Mouse (Mus musculus) kidney, embryonic 15.5 days (tissue): ENCODE measurements at regions not wholly inside any gene's neighbourhood (a gene's known extent, or its start where the extent isn't known, plus 50 kb on each side); places are given as distances from the start of the nearest gene placed in this dataset.
"Not testable (repeated sequence)": the region's sequence is repeated elsewhere in the genome, so short reads cannot be mapped to it uniquely, and the experiment has no call there.

ENCODE experiments used
- ATAC-seq: fragments of 200-750 bp; cut with Nextera tagmentation; replicated peaks from 2 replicates; pipeline ENCODE4 v1.8.0; 2017; ENCODE audit warnings: moderate TSS enrichment; ENCODE audit not compliant: low FRiP score
- H3K27ac ChIP-seq: fragments of 300-500 bp; sonication (generic); 2 replicates; pipeline ENCODE4 v1.5.1; 2015; ENCODE audit warnings: mild to moderate bottlenecking, inconsistent platforms
- H3K27me3 ChIP-seq: fragments of 300-500 bp; sonication (generic); 2 replicates; pipeline ENCODE4 v1.6.1; 2015; ENCODE audit warnings: inconsistent platforms
- H3K36me3 ChIP-seq: fragments of 300-500 bp; sonication (generic); 2 replicates; pipeline ENCODE4 v1.6.1; 2015; ENCODE audit warnings: inconsistent platforms
- H3K4me1 ChIP-seq: fragments of 300-500 bp; sonication (generic); 2 replicates; pipeline ENCODE4 v1.6.1; 2015; ENCODE audit warnings: inconsistent platforms
- H3K4me2 ChIP-seq: fragments of 300-500 bp; sonication (generic); 2 replicates; pipeline ENCODE4 v1.6.1; 2015; ENCODE audit warnings: moderate library complexity, mild to moderate bottlenecking, inconsistent platforms
- H3K4me3 ChIP-seq: fragments of 300-500 bp; sonication (generic); replicated peaks from 2 replicates; pipeline ENCODE4 v1.5.1; 2015; ENCODE audit warnings: mild to moderate bottlenecking, inconsistent platforms
- H3K9ac ChIP-seq: fragments of 300-500 bp; sonication (generic); 2 replicates; pipeline ENCODE4 v1.6.1; 2015; ENCODE audit warnings: mild to moderate bottlenecking, inconsistent platforms
- H3K9me3 ChIP-seq: fragments of 300-500 bp; sonication (generic); replicated peaks from 2 replicates; pipeline ENCODE4 v1.6.1; 2016; ENCODE audit warnings: inconsistent platforms
- WGBS: fragments of 180-500 bp; shearing (Covaris S2); methylation state at CpG from one replicate; pipeline ENCODE4 v1.1.7; 2015; ENCODE audit warnings: mixed read lengths; 5-methylcytosine and 5-hydroxymethylcytosine counted together

GRCm38 (mm10) chr2:8877855-8878254, 1003.2 kb upstream of the 4930412O13Rik start:
- Histone ChIP-seq H3K4me1 (no peaks in the 10 kb centered on the region), H3K27me3 (no peaks in the 10 kb centered on the region), H3K4me3 (no peak overlapping the region), H3K9me3 (no peaks in the 10 kb centered on the region), H3K4me2 (no peak overlapping the region), H3K9ac (no peak overlapping the region), H3K36me3 (no peaks in the 10 kb centered on the region), H3K27ac (no peak overlapping the region)
- no peak for ATAC-seq
- WGBS = 56% methylated on average over 3 of the region's 3 CpGs

DNA sequence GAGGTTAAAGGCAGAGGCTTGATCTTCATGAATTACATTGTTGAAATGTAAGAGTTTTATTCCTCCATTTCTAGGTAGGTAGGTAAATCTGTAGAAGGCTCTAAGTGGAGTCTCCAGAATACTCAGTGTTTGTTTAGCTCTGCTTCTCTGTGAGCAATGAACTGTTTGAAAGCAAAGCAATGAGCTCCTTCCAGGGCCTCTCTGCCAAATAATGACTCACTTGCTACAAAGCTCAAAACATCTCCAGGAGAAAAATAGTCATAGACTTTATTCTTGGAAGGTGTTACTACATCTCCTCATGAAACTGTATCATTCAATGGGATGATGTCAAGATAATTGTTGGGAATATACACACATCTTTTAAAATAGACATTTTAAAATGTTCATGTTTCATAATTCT, 968.6 kb upstream of the 4930412O13Rik start:
- Histone ChIP-seq H3K4me2 (no peak overlapping the region), H3K36me3 (no peaks in the 10 kb centered on the region), H3K9ac (no peak overlapping the region), H3K4me1 (no peaks in the 10 kb centered on the region), H3K4me3 (no peak overlapping the region), H3K27ac (no peak overlapping the region), H3K27me3 (no peaks in the 10 kb centered on the region), H3K9me3 (no peaks in the 10 kb centered on the region)
- no peak for ATAC-seq

GRCm38 (mm10) chr2:8924856-8925255, 956.2 kb upstream of the 4930412O13Rik start:
- H3K36me3 ChIP-seq = no peaks in the 10 kb centered on the region
- H3K9me3 ChIP-seq = no peaks in the 10 kb centered on the region
- no peak overlapping the region for H3K9ac ChIP-seq
- H3K4me1 ChIP-seq = no peaks in the 10 kb centered on the region
- no peak overlapping the region for H3K4me2 ChIP-seq
- no peaks in the 10 kb centered on the region for H3K27me3 ChIP-seq
- H3K27ac ChIP-seq = no peak overlapping the region
- 89% methylated on average over 2 of the region's 2 CpGs for WGBS
- no peak overlapping the region for H3K4me3 ChIP-seq
- ATAC-seq = no peak

DNA sequence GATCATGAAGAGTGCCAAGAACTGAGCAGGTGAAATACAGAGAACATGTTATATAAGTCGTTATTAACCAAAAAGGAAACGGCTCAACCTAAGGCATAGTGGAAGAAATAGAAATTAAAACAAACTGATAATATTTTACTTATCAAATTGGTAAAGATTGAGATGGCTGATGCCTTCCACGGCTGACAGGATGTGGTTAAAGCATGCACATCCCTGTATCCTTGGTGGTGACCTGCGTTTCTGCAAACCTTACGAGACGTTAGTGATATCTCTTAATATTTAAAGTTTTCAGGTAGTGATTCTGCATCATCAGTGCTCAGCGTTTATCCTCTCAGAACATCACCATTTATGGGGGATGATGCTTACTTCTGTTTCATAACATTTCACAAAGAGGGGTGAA, 939.5 kb upstream of the 4930412O13Rik start:
- Histone ChIP-seq H3K9ac (no peak overlapping the region), H3K36me3 (no peaks in the 10 kb centered on the region), H3K4me3 (no peak overlapping the region), H3K27me3 (no peaks in the 10 kb centered on the region), H3K4me2 (no peak overlapping the region), H3K9me3 (no peaks in the 10 kb centered on the region), H3K4me1 (no peaks in the 10 kb centered on the region), H3K27ac (no peak overlapping the region)
- no peak for ATAC-seq
- WGBS = 91% methylated on average over 7 of the region's 7 CpGs

- Histone ChIP-seq H3K27ac (no peak overlapping the region), H3K9me3 (no peaks in the 10 kb centered on the region), H3K4me2 (no peak overlapping the region), H3K9ac (no peak overlapping the region), H3K4me3 (no peak overlapping the region), H3K27me3 (no peaks in the 10 kb centered on the region), H3K36me3 (no peaks in the 10 kb centered on the region), H3K4me1 (no peaks in the 10 kb centered on the region)
- 85% methylated on average over 5 of the region's 5 CpGs for WGBS
- ATAC-seq = no peak
Measured at GRCm38 (mm10) chr2:8958938-8959337, 922.1 kb upstream of the 4930412O13Rik start.

- Histone ChIP-seq H3K4me1 (no peaks in the 10 kb centered on the region), H3K4me2 (no peak overlapping the region), H3K9ac (no peak overlapping the region), H3K9me3 (no peaks in the 10 kb centered on the region), H3K27ac (no peak overlapping the region), H3K36me3 (no peaks in the 10 kb centered on the region), H3K27me3 (no peaks in the 10 kb centered on the region), H3K4me3 (no peak overlapping the region)
- WGBS = 96% methylated on average over 1 of the region's 1 CpGs
- no peak for ATAC-seq
Measured at GRCm38 (mm10) chr2:8964952-8965668, 915.9 kb upstream of the 4930412O13Rik start.

- Histone ChIP-seq H3K27me3 (no peaks in the 10 kb centered on the region), H3K9me3 (no peaks in the 10 kb centered on the region), H3K9ac (no peak overlapping the region), H3K4me2 (no peak overlapping the region), H3K4me1 (no peaks in the 10 kb centered on the region), H3K27ac (no peak overlapping the region), H3K4me3 (no peak overlapping the region), H3K36me3 (no peaks in the 10 kb centered on the region)
- ATAC-seq = peak; percentile 86
- 39% methylated on average over 6 of the region's 6 CpGs for WGBS
Measured at GRCm38 (mm10) chr2:8975635-8976034, 905.4 kb upstream of the 4930412O13Rik start.

GRCm38 (mm10) chr2:9012326-9012725, 868.7 kb upstream of the 4930412O13Rik start:
- Histone ChIP-seq H3K27me3 (no peaks in the 10 kb centered on the region), H3K27ac (no peak overlapping the region), H3K4me1 (no peaks in the 10 kb centered on the region), H3K36me3 (no peaks in the 10 kb centered on the region), H3K4me3 (no peak overlapping the region), H3K9me3 (no peaks in the 10 kb centered on the region), H3K9ac (no peak overlapping the region), H3K4me2 (no peak overlapping the region)
- WGBS = 72% methylated on average over 2 of the region's 2 CpGs
- no peak for ATAC-seq

DNA sequence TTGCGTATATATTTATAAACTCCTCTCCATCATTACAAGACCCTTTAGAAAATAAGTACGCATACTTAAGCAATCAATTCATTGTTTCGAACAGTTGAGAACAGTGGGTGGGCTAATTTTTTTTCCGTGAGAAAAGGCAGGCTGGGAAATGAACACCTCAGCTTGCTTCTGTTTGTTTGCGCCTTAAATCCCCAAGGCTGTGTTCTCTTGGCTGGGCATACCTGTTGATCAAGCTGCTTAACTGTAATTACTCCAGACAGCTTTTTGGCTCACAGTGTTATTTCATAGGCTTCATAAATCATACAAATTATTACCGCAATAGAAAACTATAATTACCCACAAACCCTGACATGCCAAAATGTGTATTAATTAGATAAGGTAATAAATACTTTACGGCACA, 848.0 kb upstream of the 4930412O13Rik start:
- Histone ChIP-seq H3K27me3 (no peaks in the 10 kb centered on the region), H3K4me1 (no peaks in the 10 kb centered on the region), H3K4me2 (no peak overlapping the region), H3K9me3 (no peaks in the 10 kb centered on the region), H3K4me3 (no peak overlapping the region), H3K36me3 (no peaks in the 10 kb centered on the region), H3K9ac (no peak overlapping the region), H3K27ac (no peak overlapping the region)
- 86% methylated on average over 7 of the region's 7 CpGs for WGBS
- ATAC-seq = no peak

DNA sequence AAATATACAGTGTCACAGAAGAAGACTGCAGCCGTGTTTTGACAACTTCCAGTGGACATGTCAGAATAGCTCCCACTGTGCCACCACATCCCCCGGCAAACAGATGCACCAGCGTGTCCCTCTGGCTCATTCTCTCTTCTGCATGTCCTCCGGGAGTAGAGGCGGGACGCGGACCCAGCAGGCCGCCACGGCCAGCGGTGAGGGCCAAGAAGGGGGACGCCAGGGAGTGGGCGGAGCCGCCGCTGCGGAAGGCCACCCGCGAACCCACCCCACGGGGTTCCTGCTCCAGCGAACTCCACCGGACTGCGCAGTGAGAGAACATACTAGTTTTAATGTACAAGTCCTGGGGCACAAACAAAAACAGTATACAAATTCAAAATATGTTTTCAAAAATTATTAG, 838.7 kb upstream of the 4930412O13Rik start:
- not testable (repeated sequence) for H3K36me3 ChIP-seq, H3K4me1 ChIP-seq, H3K27ac ChIP-seq, H3K27me3 ChIP-seq, H3K9ac ChIP-seq, ATAC-seq, H3K4me3 ChIP-seq, H3K9me3 ChIP-seq
- H3K4me2 ChIP-seq = 0 out of 2 replicates have a peak overlapping the region, but pooled peaks have one; percentile 14
- WGBS = 68% methylated on average over 21 of the region's 21 CpGs

DNA sequence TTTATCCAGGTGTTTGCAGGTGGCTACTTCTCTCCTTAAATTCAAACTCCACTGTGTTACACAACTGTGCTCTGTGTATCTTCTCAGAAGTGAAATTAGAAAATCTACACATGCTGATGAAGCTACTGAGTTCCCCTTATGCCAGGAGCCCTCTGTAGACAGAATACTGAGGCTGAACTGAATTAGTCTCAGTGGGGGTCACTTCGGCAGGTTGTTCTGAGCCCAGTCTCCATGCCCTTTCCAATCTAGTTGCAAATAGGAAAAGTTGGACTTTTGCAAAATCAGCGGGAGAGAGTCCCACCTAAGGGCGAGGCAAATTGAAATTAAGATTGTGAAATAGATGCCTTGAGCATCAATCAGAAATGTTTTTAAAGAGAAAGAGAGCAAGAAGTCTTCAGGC, 833.1 kb upstream of the 4930412O13Rik start:
- Histone ChIP-seq H3K36me3 (no peaks in the 10 kb centered on the region), H3K9me3 (no peaks in the 10 kb centered on the region), H3K4me2 (no peak overlapping the region), H3K27me3 (no peaks in the 10 kb centered on the region), H3K9ac (no peak overlapping the region), H3K4me3 (no peak overlapping the region), H3K27ac (no peak overlapping the region), H3K4me1 (no peaks in the 10 kb centered on the region)
- WGBS = 88% methylated on average over 3 of the region's 3 CpGs
- ATAC-seq = no peak

DNA sequence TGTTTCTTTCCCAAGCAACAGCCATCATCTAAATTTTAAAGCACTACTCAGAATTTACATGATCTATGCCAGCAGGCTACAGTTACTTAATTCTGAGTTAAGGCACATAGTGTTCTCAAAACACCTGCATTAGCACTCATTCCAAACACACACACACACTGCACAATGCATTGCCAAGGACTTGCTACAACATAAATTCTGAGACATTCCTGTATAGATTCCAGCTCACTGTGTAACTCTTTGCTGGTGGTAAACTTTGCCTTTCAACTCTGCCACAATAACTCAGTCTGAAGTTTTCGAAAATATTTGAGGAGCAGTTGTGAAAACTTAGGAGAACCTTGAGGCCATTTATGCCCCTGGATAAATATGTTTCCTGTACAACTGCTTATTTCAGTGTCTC, 807.2 kb upstream of the 4930412O13Rik start:
- no peaks in the 10 kb centered on the region for H3K36me3 ChIP-seq
- ATAC-seq = no peak
- no peak overlapping the region for H3K9ac ChIP-seq
- no peak overlapping the region for H3K4me3 ChIP-seq
- H3K27ac ChIP-seq = no peak overlapping the region
- no peaks in the 10 kb centered on the region for H3K9me3 ChIP-seq
- 70% methylated on average over 1 of the region's 1 CpGs for WGBS
- H3K27me3 ChIP-seq = no peaks in the 10 kb centered on the region
- H3K4me1 ChIP-seq = no peaks in the 10 kb centered on the region
- H3K4me2 ChIP-seq = no peak overlapping the region

DNA sequence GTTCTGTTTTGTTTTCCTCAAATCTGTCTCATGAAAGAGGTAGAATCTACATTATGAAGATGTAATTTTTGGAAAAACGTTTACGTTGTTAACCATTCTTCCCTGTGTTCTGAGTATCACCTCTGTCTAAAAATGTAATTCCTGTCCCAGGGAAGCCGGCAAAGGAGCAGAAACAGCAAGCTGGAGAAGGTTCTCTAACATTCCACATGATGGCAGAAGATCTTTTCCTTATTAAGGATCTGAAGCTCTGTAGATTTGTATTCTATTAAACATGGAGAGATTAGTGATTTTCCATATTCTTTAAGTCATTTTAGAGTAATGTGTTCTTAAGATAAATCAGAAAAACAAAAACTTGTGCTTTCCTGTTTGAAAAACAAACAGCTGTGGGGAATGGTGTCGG, 802.9 kb upstream of the 4930412O13Rik start:
- Histone ChIP-seq H3K4me3 (no peak overlapping the region), H3K36me3 (no peaks in the 10 kb centered on the region), H3K27ac (no peak overlapping the region), H3K4me1 (no peaks in the 10 kb centered on the region), H3K9me3 (no peaks in the 10 kb centered on the region), H3K4me2 (no peak overlapping the region), H3K9ac (no peak overlapping the region), H3K27me3 (no peaks in the 10 kb centered on the region)
- no peak for ATAC-seq
- 73% methylated on average over 4 of the region's 4 CpGs for WGBS
